Mouse (Mus musculus) heart, adult 2 months (tissue): ENCODE measurements at regions not wholly inside any gene's neighbourhood (a gene's known extent, or its start where the extent isn't known, plus 50 kb on each side); places are given as distances from the start of the nearest gene placed in this dataset.

Experiments used
- CTCF ChIP-seq: fragments of 200-600 bp; IDR thresholded peaks from 2 replicates; pipeline ENCODE4 v1.8.1; 2022; ENCODE audit warnings: antibody characterized with exemption, mild to moderate bottlenecking, moderate library complexity
- EP300 ChIP-seq: fragments of 200-500 bp; IDR thresholded peaks from 2 replicates; pipeline ENCODE4 v1.6.1; 2011; ENCODE audit warnings: low read depth, low read length, control low read depth; ENCODE audit not compliant: insufficient read depth

DNA sequence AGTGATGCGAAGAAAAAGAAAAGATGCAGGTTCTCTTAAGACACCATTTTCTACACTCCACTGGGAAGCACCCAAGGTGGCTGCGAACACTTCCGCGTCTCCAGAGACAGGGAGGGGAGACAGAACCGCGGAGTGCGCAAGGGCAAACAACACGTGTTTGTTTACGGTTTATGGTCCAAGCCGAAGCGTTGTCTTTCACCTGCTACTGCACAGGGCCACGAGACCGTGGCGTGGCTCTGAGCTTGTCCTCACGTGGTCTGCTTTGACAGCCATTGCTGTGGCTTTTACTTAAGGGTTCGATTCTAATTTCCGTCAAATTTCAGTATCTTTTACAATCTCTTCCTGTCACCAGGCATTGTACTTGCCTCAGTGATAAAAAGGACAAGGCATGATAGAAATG lies 257.2 kb upstream of the Atp5g3 start:
- no peak for TF ChIP-seq CTCF
- TF ChIP-seq EP300 = no peak
